Mouse (Mus musculus) hindbrain, embryonic 16.5 days (tissue): ENCODE data around the gene Syt2. TPM values are rescaled to one million over a fixed set of nuclear protein-coding genes. Genes with fewer than 3 reads are reported as not detected.

ENCODE experiments used
- ATAC-seq: fragments of 200-750 bp; cut with Nextera tagmentation; 2 replicates; pipeline ENCODE4 v1.8.0; 2017; ENCODE audit warnings: moderate TSS enrichment, moderate library complexity
- H3K27ac ChIP-seq: fragments of 300-500 bp; sonication (generic); 2 replicates; pipeline ENCODE4 v1.5.1; 2014; ENCODE audit warnings: low read depth, mild to moderate bottlenecking, control low read depth, low read length, moderate library complexity
- H3K27me3 ChIP-seq: fragments of 300-500 bp; sonication (generic); replicated peaks from 2 replicates; pipeline ENCODE4 v1.6.1; 2014; ENCODE audit warnings: low read length; ENCODE audit not compliant: control insufficient read depth, insufficient read depth
- H3K36me3 ChIP-seq: fragments of 300-500 bp; sonication (generic); 2 replicates; pipeline ENCODE4 v1.6.1; 2014; ENCODE audit warnings: mild to moderate bottlenecking, low read length, moderate library complexity, mixed read lengths; ENCODE audit not compliant: control insufficient read depth, insufficient read depth
- H3K4me1 ChIP-seq: fragments of 300-500 bp; sonication (generic); 2 replicates; pipeline ENCODE4 v1.6.1; 2014; ENCODE audit warnings: low read depth, low read length; ENCODE audit not compliant: control insufficient read depth, insufficient read depth
- H3K4me2 ChIP-seq: fragments of 300-500 bp; sonication (generic); 2 replicates; pipeline ENCODE4 v1.6.1; 2014; ENCODE audit warnings: mild to moderate bottlenecking, low read length, control low read depth, moderate library complexity
- H3K4me3 ChIP-seq: fragments of 300-500 bp; sonication (generic); 2 replicates; pipeline ENCODE4 v1.5.1; 2014; ENCODE audit warnings: mild to moderate bottlenecking, low read length, control low read depth, moderate library complexity
- H3K9ac ChIP-seq: fragments of 300-500 bp; sonication (generic); 2 replicates; pipeline ENCODE4 v1.6.1; 2014; ENCODE audit warnings: low read depth, mild to moderate bottlenecking, control low read depth, low read length, moderate library complexity
- H3K9me3 ChIP-seq: fragments of 300-500 bp; sonication (generic); 2 replicates; pipeline ENCODE4 v1.6.1; 2014; ENCODE audit warnings: mild to moderate bottlenecking, low read length, moderate library complexity; ENCODE audit not compliant: control insufficient read depth
- WGBS: fragments of 180-500 bp; shearing (Covaris S2); extraction: QIAGEN DNeasy Blood & Tissue Kit; methylation state at CpG from one replicate; pipeline ENCODE4 v1.1.7; 2014; 5-methylcytosine and 5-hydroxymethylcytosine counted together
- polyA plus RNA-seq: library from polyadenylated mRNA; unstranded; fragments of >200 nt; fragmentation: Nextera tagmentation; extraction: Ambion mirVana; gene quantifications from 2 replicates; pipeline ENCODE4 v1.2.1, GENCODE M21; 2015

Syt2 gene
- polyA plus RNA-seq: 11.9 and 14.9 TPM in 2 replicates

DNA sequence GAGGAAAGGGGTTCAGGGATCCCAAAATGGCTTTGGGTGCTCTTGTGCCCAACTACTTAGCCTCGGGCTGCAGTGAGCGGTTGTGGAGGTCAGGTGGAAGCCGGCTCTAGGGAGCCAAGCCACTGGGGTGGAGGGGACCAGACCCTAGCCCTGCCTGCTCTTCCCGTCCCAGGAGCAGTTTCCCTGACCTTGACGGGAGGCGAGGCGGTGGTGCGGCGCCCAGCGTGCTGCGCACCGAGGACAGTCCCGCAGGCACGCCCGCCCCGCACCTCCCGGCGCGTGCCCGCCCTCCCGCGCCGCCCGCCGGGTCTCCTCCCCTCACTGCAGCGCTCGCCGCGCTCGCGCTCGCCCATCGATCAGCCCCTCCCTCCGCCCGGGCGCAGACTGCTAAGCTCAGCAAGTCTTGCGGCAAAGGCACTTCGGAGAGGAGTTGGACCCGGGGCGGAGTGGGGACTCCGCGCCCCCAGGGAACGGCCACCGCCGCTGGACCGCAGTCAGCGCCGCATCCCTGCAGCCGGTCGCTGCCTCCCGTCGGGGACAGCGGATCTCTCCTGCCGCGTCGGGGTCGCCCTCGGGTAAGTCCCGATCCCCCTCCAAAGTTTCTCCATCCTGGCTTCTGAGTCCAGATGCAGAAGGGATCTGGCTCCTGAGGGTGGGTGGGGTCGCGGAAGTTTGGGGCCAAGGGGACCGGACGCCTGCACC, at the start of gene Syt2:
Syt2 (plus strand) TSS at position 417 of the 702 bp plus-strand sequence.
- Histone ChIP-seq H3K9ac (peak within 1 kb of the TSS; percentile 49), H3K27ac (no peak within 1 kb of the TSS), H3K27me3 (peaks cover 16% of the 10 kb centered on the region), H3K4me3 (peak within 1 kb of the TSS; percentile 51), H3K36me3 (no peaks in the 10 kb centered on the region), H3K4me1 (peaks cover 18% of the 10 kb centered on the region), H3K9me3 (no peaks in the 10 kb centered on the region), H3K4me2 (peak within 1 kb of the TSS; percentile 89)
- ATAC-seq: peak; percentile 54
- WGBS: under 1% methylated on average over 62 of the region's 63 CpGs

DNA sequence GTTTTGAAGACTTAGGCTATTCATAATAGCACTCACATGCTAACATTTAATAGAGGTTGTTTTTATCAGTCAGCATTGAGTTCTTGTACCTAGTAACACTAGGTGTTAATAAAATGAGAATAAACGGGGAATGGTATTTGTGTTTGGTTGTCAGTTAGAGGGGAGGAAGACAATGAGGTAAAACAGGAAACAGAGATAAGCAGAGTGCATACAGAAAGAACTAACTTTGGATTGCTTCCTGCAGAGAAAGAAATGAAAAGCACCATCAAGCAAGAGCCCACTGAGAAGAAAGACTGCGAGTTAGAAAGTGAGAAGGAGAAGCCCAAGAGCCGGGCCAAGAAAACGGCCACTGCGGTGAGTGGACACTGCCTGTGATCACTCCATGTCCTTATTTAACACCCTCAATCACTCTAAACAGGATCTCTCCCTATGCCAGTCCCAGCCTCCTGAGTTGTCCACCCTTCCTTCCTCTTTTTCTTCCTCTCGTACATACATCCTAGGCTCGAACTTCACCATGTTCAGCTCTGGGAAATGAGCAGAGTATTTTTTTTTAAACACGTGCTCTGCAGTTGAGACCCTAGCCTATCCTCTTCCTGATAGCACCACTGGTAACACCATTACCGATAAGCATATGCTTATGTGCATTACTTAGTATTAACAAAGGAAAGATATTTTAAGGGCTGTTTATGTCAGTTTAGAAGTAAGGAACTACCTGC, 49.0 kb upstream of the Syt2 start:
- 91% methylated on average over 9 of the region's 9 CpGs for whole genome bisulfite sequencing
- no peak overlapping the region for H3K27ac ChIP-seq
- no peak overlapping the region for H3K4me3 ChIP-seq
- peaks cover 45% of the 10 kb centered on the region for H3K36me3 ChIP-seq
- no peaks in the 10 kb centered on the region for H3K27me3 ChIP-seq
- no peaks in the 10 kb centered on the region for H3K4me1 ChIP-seq
- H3K9ac ChIP-seq: no peak overlapping the region
- H3K4me2 ChIP-seq: no peak overlapping the region
- H3K9me3 ChIP-seq: no peaks in the 10 kb centered on the region
- ATAC-seq: no peak

DNA sequence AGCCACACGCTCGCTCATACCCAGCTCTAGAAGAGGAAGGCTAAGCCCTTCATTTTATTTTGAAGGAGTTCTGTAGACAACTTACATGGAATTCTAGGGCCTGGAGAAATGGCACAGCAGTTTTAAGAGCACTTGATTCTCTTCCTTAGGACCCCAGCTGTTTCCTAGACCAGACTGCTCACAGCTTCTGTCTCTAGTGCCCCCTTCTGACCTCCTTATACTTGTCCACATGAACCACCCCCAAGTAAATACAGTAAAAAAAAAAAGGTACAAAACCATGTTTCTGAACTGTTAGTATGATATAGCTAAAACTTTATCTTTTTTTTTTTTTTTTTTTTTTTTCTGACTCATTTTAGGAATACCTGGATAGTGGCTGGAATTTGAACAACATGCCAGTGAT, 42.4 kb upstream of the Syt2 start:
- Histone ChIP-seq H3K27me3 (no peaks in the 10 kb centered on the region), H3K36me3 (peaks cover 47% of the 10 kb centered on the region), H3K9me3 (no peaks in the 10 kb centered on the region), H3K9ac (no peak overlapping the region), H3K4me3 (no peak overlapping the region), H3K27ac (no peak overlapping the region), H3K4me2 (no peak overlapping the region), H3K4me1 (no peaks in the 10 kb centered on the region)
- ATAC-seq: no peak
- 98% methylated on average over 2 of the region's 2 CpGs for WGBS

DNA sequence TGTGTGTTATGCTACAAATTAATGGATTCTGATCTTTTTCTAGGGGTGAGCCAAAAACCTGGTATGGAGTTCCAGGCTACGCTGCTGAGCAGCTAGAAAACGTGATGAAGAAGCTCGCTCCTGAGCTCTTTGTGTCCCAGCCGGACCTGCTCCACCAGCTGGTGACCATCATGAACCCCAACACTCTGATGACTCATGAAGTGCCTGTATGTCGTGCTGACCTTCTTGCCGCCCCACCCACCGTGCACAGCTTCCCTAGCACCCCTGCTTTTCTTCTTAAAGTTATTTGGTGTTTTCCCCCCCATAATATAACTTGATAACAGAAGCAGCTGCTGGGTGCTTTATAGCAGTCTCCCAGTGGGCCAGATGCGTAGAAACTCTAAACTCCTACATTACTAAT, 40.8 kb upstream of the Syt2 start:
- H3K4me1 ChIP-seq: no peaks in the 10 kb centered on the region
- ATAC-seq: no peak
- 91% methylated on average over 8 of the region's 8 CpGs for WGBS
- H3K4me3 ChIP-seq: no peak overlapping the region
- H3K36me3 ChIP-seq: peaks cover 41% of the 10 kb centered on the region
- no peaks in the 10 kb centered on the region for H3K9me3 ChIP-seq
- H3K27ac ChIP-seq: no peak overlapping the region
- no peaks in the 10 kb centered on the region for H3K27me3 ChIP-seq
- no peak overlapping the region for H3K4me2 ChIP-seq
- no peak overlapping the region for H3K9ac ChIP-seq

DNA sequence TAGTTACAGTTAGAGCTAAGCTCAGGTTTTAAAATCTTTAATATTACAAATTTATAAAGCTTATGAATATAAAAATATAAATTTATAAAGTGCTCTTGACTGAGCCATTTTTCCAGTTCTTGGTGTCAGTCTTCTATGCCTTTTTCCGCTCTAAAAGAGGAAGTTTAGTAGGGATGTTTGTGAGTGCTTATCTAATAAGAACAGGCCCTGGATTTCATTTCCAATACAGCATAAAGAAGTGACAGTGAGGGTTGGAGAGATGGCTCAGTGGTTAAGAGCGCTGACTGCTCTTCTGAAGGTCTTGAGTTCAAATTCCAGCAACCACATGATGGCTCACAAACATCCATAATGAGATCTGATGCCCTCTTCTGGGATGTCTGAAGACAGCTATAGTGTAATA, 40.1 kb upstream of the Syt2 start:
- 97% methylated on average over 2 of the region's 2 CpGs for WGBS
- no peaks in the 10 kb centered on the region for H3K27me3 ChIP-seq
- no peak overlapping the region for H3K4me3 ChIP-seq
- no peaks in the 10 kb centered on the region for H3K4me1 ChIP-seq
- peaks cover 36% of the 10 kb centered on the region for H3K36me3 ChIP-seq
- no peak for ATAC-seq
- H3K9me3 ChIP-seq: no peaks in the 10 kb centered on the region
- no peak overlapping the region for H3K4me2 ChIP-seq
- no peak overlapping the region for H3K27ac ChIP-seq
- H3K9ac ChIP-seq: no peak overlapping the region

DNA sequence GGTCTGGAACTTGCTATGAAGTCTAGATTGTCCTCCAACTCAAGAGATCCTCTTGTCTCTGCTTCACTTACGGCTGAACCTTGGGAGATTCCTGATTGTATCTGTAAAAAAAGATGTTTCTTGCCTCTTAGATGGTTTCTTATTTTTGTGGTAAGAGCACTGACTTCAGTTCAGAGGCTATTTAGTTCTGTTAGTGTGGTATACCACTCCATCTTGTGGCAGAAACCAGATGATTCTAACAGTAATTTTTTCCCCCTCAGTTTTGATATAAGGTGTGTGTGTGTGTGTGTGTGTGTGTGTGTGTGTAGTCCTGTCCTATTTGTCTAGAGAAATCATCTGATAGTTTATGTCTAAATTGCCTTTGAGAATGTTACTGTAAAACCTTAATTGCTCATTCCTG, 39.2 kb upstream of the Syt2 start:
- no peaks in the 10 kb centered on the region for H3K27me3 ChIP-seq
- H3K4me1 ChIP-seq: no peaks in the 10 kb centered on the region
- no peak overlapping the region for H3K27ac ChIP-seq
- no peak overlapping the region for H3K4me3 ChIP-seq
- no peak for ATAC-seq
- WGBS: 68% methylated on average over 1 of the region's 1 CpGs
- peaks cover 34% of the 10 kb centered on the region for H3K36me3 ChIP-seq
- H3K9me3 ChIP-seq: no peaks in the 10 kb centered on the region
- no peak overlapping the region for H3K9ac ChIP-seq
- no peak overlapping the region for H3K4me2 ChIP-seq

DNA sequence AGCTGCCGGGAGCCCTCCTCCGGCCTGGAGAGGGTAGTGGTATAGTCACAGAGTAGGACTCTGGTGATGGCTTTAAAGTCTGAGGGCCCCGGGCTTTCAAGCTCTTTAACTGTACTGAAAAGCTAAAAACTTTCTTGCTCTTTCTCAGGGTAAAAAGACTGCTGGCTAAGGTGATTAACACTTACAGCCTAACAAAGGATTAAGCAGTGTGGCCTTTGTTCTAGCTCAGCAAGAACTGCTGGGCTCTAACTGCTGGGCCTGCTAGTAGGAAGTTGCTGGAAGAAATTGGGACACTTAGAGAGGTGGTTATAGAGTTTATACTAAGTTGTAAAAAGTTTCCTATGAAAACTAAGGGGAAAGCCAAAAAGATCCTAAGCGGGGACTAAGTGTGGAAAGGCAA, 37.3 kb upstream of the Syt2 start:
- Histone ChIP-seq H3K27ac (no peak overlapping the region), H3K4me3 (no peak overlapping the region), H3K9ac (no peak overlapping the region), H3K4me1 (no peaks in the 10 kb centered on the region), H3K36me3 (peaks cover 41% of the 10 kb centered on the region), H3K27me3 (no peaks in the 10 kb centered on the region), H3K9me3 (no peaks in the 10 kb centered on the region), H3K4me2 (no peak overlapping the region)
- ATAC-seq: no peak
- 58% methylated on average over 4 of the region's 4 CpGs for WGBS

DNA sequence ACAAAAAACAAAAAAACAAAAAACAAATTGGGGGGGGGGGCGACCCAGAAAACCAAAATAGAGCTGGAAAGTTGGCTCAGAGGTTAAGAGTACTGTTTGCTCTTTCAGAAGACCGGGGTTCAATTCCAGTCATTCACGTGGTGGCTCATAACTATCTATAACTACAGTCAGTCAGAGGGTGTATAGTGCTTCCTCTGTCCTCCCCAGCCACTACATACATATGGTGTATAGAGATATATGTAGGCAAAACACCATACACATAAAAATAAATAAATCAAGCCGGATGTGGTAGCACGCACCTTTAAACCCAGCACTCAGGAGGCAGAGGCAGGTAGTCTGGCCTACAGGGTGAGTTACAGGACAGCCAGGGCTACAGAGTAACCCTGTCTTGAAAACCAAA, 31.9 kb upstream of the Syt2 start:
- WGBS: 93% methylated on average over 5 of the region's 5 CpGs
- no peaks in the 10 kb centered on the region for H3K9me3 ChIP-seq
- H3K4me1 ChIP-seq: no peaks in the 10 kb centered on the region
- ATAC-seq: no peak
- H3K4me3 ChIP-seq: no peak overlapping the region
- H3K4me2 ChIP-seq: no peak overlapping the region
- H3K9ac ChIP-seq: no peak overlapping the region
- H3K27ac ChIP-seq: no peak overlapping the region
- peaks cover 40% of the 10 kb centered on the region for H3K36me3 ChIP-seq
- no peaks in the 10 kb centered on the region for H3K27me3 ChIP-seq

DNA sequence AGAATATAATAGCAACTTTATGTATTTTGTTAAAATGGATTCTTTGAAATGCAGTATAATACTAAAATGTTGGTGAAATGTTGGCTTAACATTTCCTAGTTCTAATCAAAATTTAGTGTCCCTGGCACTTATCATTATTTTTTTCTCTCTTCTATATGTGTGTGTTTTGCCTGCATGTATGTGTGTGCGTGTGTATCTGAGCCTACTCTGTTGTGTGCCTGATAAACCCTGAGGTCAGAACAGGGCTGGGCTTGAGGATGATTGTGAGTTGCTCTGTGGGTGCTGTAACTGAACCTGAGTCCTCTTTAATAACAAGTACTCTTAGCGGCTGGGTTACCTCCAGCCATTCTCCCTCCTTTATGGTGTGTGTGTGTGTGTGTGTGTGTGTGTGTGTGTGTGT, 31.5 kb upstream of the Syt2 start:
- WGBS: 100% methylated on average over 2 of the region's 2 CpGs
- Histone ChIP-seq H3K4me2 (no peak overlapping the region), H3K9ac (no peak overlapping the region), H3K4me1 (no peaks in the 10 kb centered on the region), H3K27ac (no peak overlapping the region), H3K9me3 (no peaks in the 10 kb centered on the region), H3K36me3 (peaks cover 44% of the 10 kb centered on the region), H3K27me3 (no peaks in the 10 kb centered on the region), H3K4me3 (no peak overlapping the region)
- ATAC-seq: no peak
